Comparison of ENCODE assay signal across 7 mouse cellular contexts in the genomic region with DNA sequence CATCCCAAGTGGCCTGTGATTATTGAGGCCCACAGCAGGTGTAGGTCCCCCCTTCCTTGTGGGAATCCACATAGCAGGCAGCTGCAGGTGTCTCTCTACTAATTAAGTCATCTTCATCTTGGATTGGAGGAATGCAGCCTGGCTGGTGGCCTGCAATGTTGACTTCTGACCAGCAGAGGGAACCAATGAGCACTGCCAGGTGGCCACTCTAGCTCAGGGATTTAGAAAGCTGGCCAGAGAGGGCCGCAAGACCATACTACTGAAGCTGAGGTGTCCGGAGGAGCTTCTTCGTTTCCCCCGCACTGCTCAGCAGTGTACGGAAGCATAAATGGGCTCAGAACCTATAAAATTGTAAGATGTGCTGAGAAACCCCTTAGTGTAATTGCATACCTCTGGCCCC. TPM values are rescaled to one million over a fixed set of nuclear protein-coding genes. Genes with fewer than 3 reads are reported as not detected.
DNase-seq lines count a peak whose midpoint lies in the region; ATAC-seq and TF ChIP-seq lines count a peak whose summit lies in the region.

No protein-coding gene starts in this region.

- no peak overlapping the region for H3K9ac ChIP-seq in heart, postnatal 0 days (replicated peaks; ENCODE audit: low read depth, low read length)

- H3K4me1 ChIP-seq in E14TG2a.4 (replicated peaks; ENCODE audit: low read depth, low read length), result peaks cover 21% of the 10 kb centered on the region
- H3K4me1 ChIP-seq in heart, postnatal 0 days (ENCODE audit: control insufficient read depth, insufficient read depth), result peaks cover 14% of the 10 kb centered on the region; the same call in 1 of the 2 replicates

- H3K4me2 ChIP-seq in heart, postnatal 0 days (ENCODE audit: low read depth, low read length), result no peak overlapping the region

- peak; percentile 99 for TF ChIP-seq CTCF in E14TG2a.4 (conservative IDR thresholded peaks at IDR 0.05; ENCODE audit: low read length)
- peak; percentile 95 for TF ChIP-seq CTCF in heart, postnatal 0 days (IDR thresholded peaks at IDR 0.05; ENCODE audit: low read depth)

- WGBS in heart, postnatal 0 days, result 26% methylated on average over 5 of the region's 5 CpGs

- peak; percentile 85 for DNase-seq in adrenal gland, postnatal 10 days
- peak; percentile 87 for DNase-seq in embryo, embryonic 10.5 days (ENCODE audit: low spot score)
- peak; percentile 36 for DNase-seq in heart, postnatal 0 days (ENCODE audit: low spot score)
- DNase-seq in layer of hippocampus, adult 9-11 months, result peak; percentile 68
- DNase-seq in lung, postnatal 4 days, result peak; percentile 60 to 74
- DNase-seq in right cerebral cortex, postnatal 4 days, result peak; percentile 79

- ATAC-seq in heart, postnatal 0 days (ENCODE audit: insufficient read depth, low read depth), result 0 out of 2 replicates have a peak, but pooled peaks have one; percentile 30

- no peak overlapping the region for H3K4me3 ChIP-seq in E14TG2a.4 (replicated peaks; ENCODE audit: low read length)
- H3K4me3 ChIP-seq in heart, postnatal 0 days (ENCODE audit: low read depth, low read length), result no peak overlapping the region

- H3K27ac ChIP-seq in heart, postnatal 0 days (ENCODE audit: low read depth), result no peak overlapping the region

- H3K27me3 ChIP-seq in E14TG2a.4 (ENCODE audit: insufficient read depth, low read length), result peaks cover 61% of the 10 kb centered on the region
- peaks cover 47% of the 10 kb centered on the region for H3K27me3 ChIP-seq in heart, postnatal 0 days (ENCODE audit: control insufficient read depth, insufficient read depth, low read length)

- H3K9me3 ChIP-seq in E14TG2a.4 (ENCODE audit: low read length), result no peaks in the 10 kb centered on the region
- H3K9me3 ChIP-seq in heart, postnatal 0 days (replicated peaks; ENCODE audit: control insufficient read depth, low read length), result no peaks in the 10 kb centered on the region

- TF ChIP-seq EP300 in heart, postnatal 0 days (IDR thresholded peaks at IDR 0.05; ENCODE audit: low read depth), result no peak

- no peaks in the 10 kb centered on the region for H3K36me3 ChIP-seq in E14TG2a.4 (ENCODE audit: insufficient read depth, low read length)
- no peaks in the 10 kb centered on the region for H3K36me3 ChIP-seq in heart, postnatal 0 days (replicated peaks; ENCODE audit: control insufficient read depth, insufficient read depth, low read length)

RNA-seq across cellular contexts. Expression of gene Engase, which starts 31.3 kb away (rescaled TPM):
- 10 to 100 TPM; 12.7 to 16.3 TPM for total RNA-seq in adrenal gland, postnatal 10 days (2021)
- 9.1 and 12.0 TPM in 2 replicates for total RNA-seq in heart, postnatal 0 days (2014; rRNA removed; ENCODE audit: low replicate concordance)
- polyA plus RNA-seq in heart, postnatal 0 days (2015; fragmentation: Nextera tagmentation; extraction: Ambion mirVana), result 3.0 and 3.6 TPM in 2 replicates

Comparison
In these comparisons a context has a peak if more than half of its experiments do, and no peak if none do; other contexts are left out.
1. DNase-seq: peak in every context shown above with its lines; median percentile 87 in embryo, embryonic 10.5 days; 85 in adrenal gland, postnatal 10 days; 79 in right cerebral cortex, postnatal 4 days; 68 in layer of hippocampus, adult 9-11 months; 67 in lung, postnatal 4 days; 36 in heart, postnatal 0 days.